Comparison of ENCODE assay signal across 14 mouse cellular contexts in the genomic region with DNA sequence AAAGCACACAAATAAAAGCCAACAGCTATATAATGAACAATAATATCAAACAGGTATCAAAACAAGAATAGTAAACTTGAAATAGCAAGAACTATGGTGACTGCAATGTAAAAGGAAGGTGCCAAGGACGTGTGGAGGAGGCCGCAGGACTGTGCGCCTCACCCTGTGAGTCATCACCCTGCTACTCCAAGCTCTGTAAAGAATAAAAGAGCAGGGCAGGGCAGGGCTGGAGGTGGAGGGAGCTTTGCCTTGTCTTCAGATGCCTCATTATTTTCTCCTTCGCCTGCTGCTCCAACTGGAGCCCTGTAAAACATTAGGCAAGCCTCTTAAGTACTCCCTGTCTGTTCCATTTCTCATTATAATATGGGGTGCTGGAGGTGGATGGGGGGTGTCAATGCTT.
A peak's percentile ranks its signal among the peaks of the same experiment; 100 is the strongest.
DNase-seq lines count a peak whose midpoint lies in the region; ATAC-seq and TF ChIP-seq lines count a peak whose summit lies in the region.
"Had no signal": no experiment of that assay in that cellular context is flagged by ENCODE, and none has a peak within 500 bp of the region (broad histone marks: within the 10 kb centered on the region; RNA-seq: fewer than 3 reads in every experiment).

No protein-coding gene starts in this region.

- H3K27me3 ChIP-seq in hindbrain, embryonic 14.5 days (ENCODE audit: control insufficient read depth, insufficient read depth, low read length) = no peaks in the 10 kb centered on the region
- no peaks in the 10 kb centered on the region for H3K27me3 ChIP-seq in forebrain, embryonic 10.5 days (ENCODE audit: poor library complexity, severe bottlenecking)
- H3K27me3 ChIP-seq in midbrain, embryonic 14.5 days (ENCODE audit: control insufficient read depth, insufficient read depth, low read length) = no peaks in the 10 kb centered on the region
- H3K27me3 ChIP-seq: CH12.LX; embryonic facial prominence, embryonic 15.5 days; midbrain, embryonic 13.5 days; neural tube, embryonic 12.5 days had no signal

- no peak overlapping the region for H3K27ac ChIP-seq in ES-E14 (ENCODE audit: insufficient read depth, low read depth, low read length, poor library complexity, severe bottlenecking)
- H3K27ac ChIP-seq in hindbrain, embryonic 14.5 days = no peak overlapping the region
- H3K27ac ChIP-seq in forebrain, embryonic 10.5 days = no peak overlapping the region
- H3K27ac ChIP-seq in midbrain, embryonic 14.5 days (replicated peaks; ENCODE audit: low read depth, low read length) = no peak overlapping the region
- H3K27ac ChIP-seq: embryonic facial prominence, embryonic 15.5 days; midbrain, embryonic 13.5 days; neural tube, embryonic 12.5 days had no signal

- H3K9ac ChIP-seq in ES-E14 (ENCODE audit: insufficient read depth, low read depth, low read length, poor library complexity, severe bottlenecking) = no peak overlapping the region
- no peak overlapping the region for H3K9ac ChIP-seq in hindbrain, embryonic 14.5 days
- H3K9ac ChIP-seq in midbrain, embryonic 14.5 days (replicated peaks; ENCODE audit: low read length) = no peak overlapping the region
- H3K9ac ChIP-seq: embryonic facial prominence, embryonic 15.5 days; midbrain, embryonic 13.5 days; neural tube, embryonic 12.5 days had no signal

- H3K9me3 ChIP-seq in ES-E14 (ENCODE audit: control insufficient read depth, insufficient read depth, low read depth, low read length) = no peaks in the 10 kb centered on the region
- no peaks in the 10 kb centered on the region for H3K9me3 ChIP-seq in hindbrain, embryonic 14.5 days (ENCODE audit: control insufficient read depth, low read length)
- H3K9me3 ChIP-seq in forebrain, embryonic 10.5 days = no peaks in the 10 kb centered on the region
- H3K9me3 ChIP-seq in midbrain, embryonic 14.5 days (ENCODE audit: control insufficient read depth, low read length) = no peaks in the 10 kb centered on the region
- H3K9me3 ChIP-seq: embryonic facial prominence, embryonic 15.5 days; midbrain, embryonic 13.5 days; neural tube, embryonic 12.5 days had no signal

- ATAC-seq in hindbrain, embryonic 14.5 days (ENCODE audit: low FRiP score) = no peak
- ATAC-seq in midbrain, embryonic 14.5 days (ENCODE audit: low FRiP score, low TSS enrichment) = no peak
- ATAC-seq: midbrain, embryonic 13.5 days had no signal

- WGBS in large intestine, adult 2 months = 37% methylated on average over 4 of the region's 4 CpGs
- WGBS in hindbrain, embryonic 14.5 days = 82% methylated on average over 4 of the region's 4 CpGs
- WGBS in forebrain, embryonic 10.5 days = 90% methylated on average over 4 of the region's 4 CpGs
- 85% methylated on average over 4 of the region's 4 CpGs for WGBS in midbrain, embryonic 14.5 days

- intact Hi-C loops in left cerebral cortex, postnatal 10 days (cut with DNase I) = no loop called here

- in situ Hi-C loops in ES-E14 (cut with MboI; ENCODE audit: low sequenced_read_pairs in 2 of 2, unreplicated experiment in 2 of 2) = no loop called here

- no peak overlapping the region for H3K4me2 ChIP-seq in hindbrain, embryonic 14.5 days (replicated peaks)
- H3K4me2 ChIP-seq in midbrain, embryonic 14.5 days (ENCODE audit: low read length) = no peak overlapping the region
- H3K4me2 ChIP-seq: embryonic facial prominence, embryonic 15.5 days; midbrain, embryonic 13.5 days; neural tube, embryonic 12.5 days had no signal

- no peaks in the 10 kb centered on the region for H3K36me3 ChIP-seq in ES-E14 (ENCODE audit: control insufficient read depth, insufficient read depth, low read length, poor library complexity, severe bottlenecking)
- H3K36me3 ChIP-seq in hindbrain, embryonic 14.5 days (replicated peaks; ENCODE audit: control insufficient read depth, insufficient read depth) = no peaks in the 10 kb centered on the region
- no peaks in the 10 kb centered on the region for H3K36me3 ChIP-seq in forebrain, embryonic 10.5 days (replicated peaks)
- no peaks in the 10 kb centered on the region for H3K36me3 ChIP-seq in midbrain, embryonic 14.5 days (ENCODE audit: control insufficient read depth, insufficient read depth, low read length)
- H3K36me3 ChIP-seq: midbrain, embryonic 13.5 days; neural tube, embryonic 12.5 days had no signal

- H3K4me3 ChIP-seq in ES-E14 (ENCODE audit: insufficient read depth in 1 of 2, low read depth in 1 of 2, low read length in 2 of 2, poor library complexity in 1 of 2, severe bottlenecking in 1 of 2) = no peak overlapping the region
- H3K4me3 ChIP-seq in hindbrain, embryonic 14.5 days (replicated peaks; ENCODE audit: low read length) = no peak overlapping the region
- H3K4me3 ChIP-seq in forebrain, embryonic 10.5 days = no peak overlapping the region
- H3K4me3 ChIP-seq in midbrain, embryonic 14.5 days (replicated peaks; ENCODE audit: low read depth, low read length) = no peak overlapping the region
- H3K4me3 ChIP-seq: embryonic facial prominence, embryonic 15.5 days; midbrain, embryonic 13.5 days; neural tube, embryonic 12.5 days had no signal

- peak; percentile 37 for DNase-seq in left cerebral cortex, adult 11 months (ENCODE audit: low spot score)
- DNase-seq in left cerebral cortex, postnatal 10 days (ENCODE audit: extremely low spot score in 1 of 2, low spot score in 2 of 2) = no peak
- DNase-seq in ES-E14 (ENCODE audit: low read depth, low spot score) = peak; percentile 6
- peak; percentile 38 for DNase-seq in adrenal gland, adult 8-10 months
- peak; percentile 22 for DNase-seq in large intestine, adult 2 months (ENCODE audit: low read depth, low spot score)
- DNase-seq in hindbrain, embryonic 14.5 days (ENCODE audit: low spot score) = no peak
- DNase-seq in forebrain, embryonic 10.5 days (ENCODE audit: extremely low spot score, low spot score) = no peak
- no peak for DNase-seq in midbrain, embryonic 14.5 days
- DNase-seq: heart, postnatal 14 days; kidney, postnatal 25 days had no signal

- H3K4me1 ChIP-seq in ES-E14 (ENCODE audit: control insufficient read depth in 2 of 2, insufficient read depth in 2 of 2, low read length in 2 of 2, poor library complexity in 1 of 2) = peaks cover 0 to 2% of the 10 kb centered on the region in 2 experiments; a peak in 1 of 4 replicates
- H3K4me1 ChIP-seq in hindbrain, embryonic 14.5 days (replicated peaks; ENCODE audit: control insufficient read depth, insufficient read depth, low read length) = no peaks in the 10 kb centered on the region
- no peaks in the 10 kb centered on the region for H3K4me1 ChIP-seq in forebrain, embryonic 10.5 days
- H3K4me1 ChIP-seq in midbrain, embryonic 14.5 days (ENCODE audit: control insufficient read depth, insufficient read depth, low read length) = no peaks in the 10 kb centered on the region
- H3K4me1 ChIP-seq: embryonic facial prominence, embryonic 15.5 days; midbrain, embryonic 13.5 days; neural tube, embryonic 12.5 days had no signal

TF ChIP-seq in ES-E14, 5 proteins besides CTCF, POLR2A, EP300 and RAD21:
- TF ChIP-seq ZNF384 (IDR thresholded peaks at IDR 0.05; ENCODE audit: low read depth, low read length) (no peak), HCFC1 (IDR thresholded peaks at IDR 0.05; ENCODE audit: borderline replicate concordance, insufficient read depth, low read length) (no peak), MAFK (IDR thresholded peaks at IDR 0.05; ENCODE audit: insufficient read depth, low read depth, low read length) (no peak)

Comparison
In these comparisons a context has a peak if more than half of its experiments do, and no peak if none do; other contexts are left out.
1. DNase-seq: peak in left cerebral cortex, adult 11 months (single experiment), ES-E14 (single experiment), adrenal gland, adult 8-10 months (single experiment) and large intestine, adult 2 months (single experiment); none in left cerebral cortex, postnatal 10 days (0 of 2), hindbrain, embryonic 14.5 days (single experiment), forebrain, embryonic 10.5 days (single experiment) and midbrain, embryonic 14.5 days (single experiment).